Mouse (Mus musculus) stomach, embryonic 14.5 days (tissue): ENCODE measurements at regions not wholly inside any gene's neighbourhood (a gene's known extent, or its start where the extent isn't known, plus 50 kb on each side); places are given as distances from the start of the nearest gene placed in this dataset.
"Not testable (repeated sequence)": the region's sequence is repeated elsewhere in the genome, so short reads cannot be mapped to it uniquely, and the experiment has no call there.

Experiments used
- ATAC-seq: fragments of 200-750 bp; cut with Nextera tagmentation; 2 replicates; pipeline ENCODE4 v1.8.0; 2017; ENCODE audit warnings: low read depth, moderate TSS enrichment; ENCODE audit not compliant: insufficient number of reproducible peaks, insufficient read depth, low FRiP score
- H3K27ac ChIP-seq: fragments of 300-500 bp; sonication (generic); 2 replicates; pipeline ENCODE4 v1.5.1; 2014; ENCODE audit warnings: mild to moderate bottlenecking, low read length, moderate library complexity, mixed read lengths
- H3K27me3 ChIP-seq: fragments of 300-500 bp; sonication (generic); 2 replicates; pipeline ENCODE4 v1.6.1; 2014; ENCODE audit warnings: low read length, control low read depth, mixed read lengths; ENCODE audit not compliant: control insufficient read depth, insufficient read depth
- H3K36me3 ChIP-seq: fragments of 300-500 bp; sonication (generic); 2 replicates; pipeline ENCODE4 v1.6.1; 2014; ENCODE audit warnings: mild to moderate bottlenecking, control low read depth, low read length, moderate library complexity, mixed read lengths; ENCODE audit not compliant: control insufficient read depth, insufficient read depth
- H3K4me1 ChIP-seq: fragments of 300-500 bp; sonication (generic); 2 replicates; pipeline ENCODE4 v1.6.1; 2014; ENCODE audit warnings: low read length, control low read depth, mixed read lengths; ENCODE audit not compliant: control insufficient read depth, insufficient read depth
- H3K4me2 ChIP-seq: fragments of 300-500 bp; sonication (generic); replicated peaks from 2 replicates; pipeline ENCODE4 v1.6.1; 2014; ENCODE audit warnings: low read depth, low read length, control low read depth
- H3K4me3 ChIP-seq: fragments of 300-500 bp; sonication (generic); 2 replicates; pipeline ENCODE4 v1.5.1; 2014; ENCODE audit warnings: low read depth, low read length, control low read depth
- H3K9ac ChIP-seq: fragments of 300-500 bp; sonication (generic); replicated peaks from 2 replicates; pipeline ENCODE4 v1.6.1; 2014; ENCODE audit warnings: low read depth, mild to moderate bottlenecking, control low read depth, low read length, moderate library complexity, mixed read lengths
- H3K9me3 ChIP-seq: fragments of 300-500 bp; sonication (generic); 2 replicates; pipeline ENCODE4 v1.6.1; 2016; ENCODE audit warnings: low read depth, low read length, control low read depth; ENCODE audit not compliant: control insufficient read depth
- WGBS: fragments of 180-500 bp; shearing (Covaris S2); extraction: QIAGEN DNeasy Blood & Tissue Kit; methylation state at CpG from one replicate; pipeline ENCODE4 v1.1.7; 2014; 5-methylcytosine and 5-hydroxymethylcytosine counted together

- 94% methylated on average over 10 of the region's 14 CpGs for WGBS
- not testable (repeated sequence) for ATAC-seq, H3K9me3 ChIP-seq
Observed at GRCm38 (mm10) chr11:41090391-41090900, 335.3 kb upstream of the Ccng1 start.

DNA sequence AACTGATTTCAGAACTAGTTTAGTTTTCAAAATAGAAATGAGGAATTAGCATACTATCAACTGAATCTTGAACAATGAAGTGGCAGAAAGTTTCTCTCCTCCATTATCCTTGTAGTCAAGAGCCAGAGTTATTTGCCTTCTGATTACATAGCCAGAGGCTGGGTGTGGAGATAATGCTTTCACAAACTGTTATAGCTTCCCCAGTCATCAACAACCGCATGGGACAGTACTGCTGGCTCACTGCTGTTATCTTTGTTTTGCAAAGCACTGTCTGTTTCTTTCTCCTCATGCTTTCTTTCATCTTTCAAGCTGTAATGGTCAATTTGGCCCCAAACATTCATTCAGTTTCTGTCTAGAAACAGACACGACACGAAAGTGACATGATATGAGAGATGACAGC lies 308.5 kb upstream of the Ccng1 start:
- 70% methylated on average over 3 of the region's 3 CpGs for WGBS
- ATAC-seq, result no peak
- no peaks in the 10 kb centered on the region for H3K27me3 ChIP-seq

More at GRCm38 (mm10) chr11:41090391-41090900, 335.3 kb upstream of the Ccng1 start:
- not testable (repeated sequence) for H3K36me3 ChIP-seq, H3K4me3 ChIP-seq, H3K27me3 ChIP-seq, H3K4me1 ChIP-seq, H3K27ac ChIP-seq, H3K4me2 ChIP-seq, H3K9ac ChIP-seq

GRCm38 (mm10) chr11:41057796-41058195 lies 302.7 kb upstream of the Ccng1 start:
- Histone ChIP-seq H3K36me3 (no peaks in the 10 kb centered on the region), H3K4me2 (no peak overlapping the region), H3K4me3 (no peak overlapping the region), H3K27me3 (no peaks in the 10 kb centered on the region), H3K4me1 (no peaks in the 10 kb centered on the region), H3K27ac (no peak overlapping the region), H3K9ac (no peak overlapping the region), H3K9me3 (no peaks in the 10 kb centered on the region)
- no peak for ATAC-seq
- WGBS, result 64% methylated on average over 3 of the region's 3 CpGs

More for the DNA sequence above, 308.5 kb upstream of the Ccng1 start:
- H3K4me2 ChIP-seq, result no peak overlapping the region
- H3K27ac ChIP-seq, result no peak overlapping the region
- no peak overlapping the region for H3K4me3 ChIP-seq
- no peaks in the 10 kb centered on the region for H3K9me3 ChIP-seq
- H3K36me3 ChIP-seq, result no peaks in the 10 kb centered on the region
- H3K4me1 ChIP-seq, result no peaks in the 10 kb centered on the region
- H3K9ac ChIP-seq, result no peak overlapping the region

- Histone ChIP-seq H3K4me1 (no peaks in the 10 kb centered on the region), H3K4me2 (no peak overlapping the region), H3K36me3 (no peaks in the 10 kb centered on the region), H3K27ac (no peak overlapping the region), H3K9ac (no peak overlapping the region), H3K9me3 (no peaks in the 10 kb centered on the region), H3K27me3 (no peaks in the 10 kb centered on the region), H3K4me3 (no peak overlapping the region)
- WGBS, result 81% methylated on average over 2 of the region's 2 CpGs
- ATAC-seq, result no peak
Observed at GRCm38 (mm10) chr11:41030018-41030417, 274.9 kb upstream of the Ccng1 start.

DNA sequence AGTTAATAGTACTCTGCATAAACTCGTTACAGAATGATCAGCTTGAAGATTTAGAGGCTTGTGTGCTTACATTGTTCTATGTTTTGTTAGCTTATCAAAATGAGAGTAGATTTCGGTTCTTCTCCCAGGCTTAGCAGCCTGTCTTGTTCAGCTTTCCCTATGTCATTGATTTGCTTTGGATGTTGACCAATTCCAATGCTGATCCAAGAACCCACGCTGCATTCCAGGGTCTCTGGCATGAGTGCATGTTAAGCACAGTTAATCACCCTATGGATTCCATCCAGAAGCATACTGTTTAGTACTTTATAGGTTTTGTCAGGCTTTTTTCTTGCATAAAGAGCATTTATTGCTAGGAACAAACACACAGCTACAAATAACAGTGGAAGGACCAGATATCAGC lies 255.0 kb upstream of the Ccng1 start:
- Histone ChIP-seq H3K9me3 (no peaks in the 10 kb centered on the region), H3K27me3 (no peaks in the 10 kb centered on the region), H3K4me2 (no peak overlapping the region), H3K36me3 (no peaks in the 10 kb centered on the region), H3K27ac (no peak overlapping the region), H3K4me1 (no peaks in the 10 kb centered on the region), H3K4me3 (no peak overlapping the region), H3K9ac (no peak overlapping the region)
- WGBS, result 58% methylated on average over 3 of the region's 3 CpGs
- ATAC-seq, result no peak

DNA sequence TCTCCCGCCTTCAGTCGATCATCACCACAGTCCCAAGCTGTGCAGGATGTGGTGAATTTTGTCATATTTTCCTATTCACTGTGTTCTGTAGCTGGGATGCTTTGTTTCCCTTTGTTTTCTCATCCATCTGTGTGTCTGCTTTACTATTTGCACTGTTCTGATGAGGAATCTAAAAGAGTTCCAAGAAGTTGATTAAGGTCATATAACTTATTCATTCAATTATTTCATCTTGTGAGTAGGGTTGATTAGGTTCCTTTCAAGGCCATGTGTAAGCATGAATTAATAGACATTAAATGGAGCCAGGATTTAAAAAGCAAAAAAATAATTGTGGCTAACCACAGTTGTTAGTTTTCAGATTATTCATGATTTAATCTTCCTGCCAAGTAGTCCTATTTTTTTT lies 217.7 kb upstream of the Ccng1 start:
- H3K36me3 ChIP-seq, result no peaks in the 10 kb centered on the region
- no peaks in the 10 kb centered on the region for H3K4me1 ChIP-seq
- H3K9me3 ChIP-seq, result no peaks in the 10 kb centered on the region
- no peak overlapping the region for H3K9ac ChIP-seq
- H3K4me3 ChIP-seq, result no peak overlapping the region
- H3K27ac ChIP-seq, result no peak overlapping the region
- no peak overlapping the region for H3K4me2 ChIP-seq
- ATAC-seq, result no peak
- no peaks in the 10 kb centered on the region for H3K27me3 ChIP-seq
- WGBS, result 69% methylated on average over 2 of the region's 2 CpGs

DNA sequence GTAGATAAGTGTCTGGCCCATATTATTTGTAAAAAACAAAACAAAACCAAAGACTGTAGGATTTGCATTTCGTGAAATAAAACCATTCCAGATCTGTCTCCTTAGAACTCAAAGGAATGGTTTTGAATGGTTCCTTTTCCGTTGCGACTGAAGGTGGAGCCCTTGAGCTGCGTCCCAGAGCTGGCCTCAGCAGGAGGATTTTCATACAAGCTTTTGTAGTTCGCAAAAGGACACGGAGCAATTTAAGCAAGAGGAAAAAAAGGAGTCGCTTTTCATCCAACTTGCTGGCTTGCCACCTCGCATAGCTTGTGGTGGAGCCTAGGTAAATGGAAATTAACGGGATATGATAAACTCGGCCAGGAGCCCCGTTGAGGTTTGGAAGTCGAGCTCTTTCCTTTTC lies 172.1 kb upstream of the Ccng1 start:
- Histone ChIP-seq H3K9ac (no peak overlapping the region), H3K27ac (no peak overlapping the region), H3K4me2 (peak overlapping the region; percentile 28), H3K4me3 (peak overlapping the region; percentile 6; the same call in 1 of the 2 replicates), H3K36me3 (no peaks in the 10 kb centered on the region), H3K27me3 (no peaks in the 10 kb centered on the region), H3K4me1 (no peaks in the 10 kb centered on the region), H3K9me3 (no peaks in the 10 kb centered on the region)
- ATAC-seq, result no peak
- WGBS, result 5% methylated on average over 12 of the region's 12 CpGs

- Histone ChIP-seq H3K4me2 (no peak overlapping the region), H3K4me3 (no peak overlapping the region), H3K36me3 (no peaks in the 10 kb centered on the region), H3K9me3 (no peaks in the 10 kb centered on the region), H3K9ac (no peak overlapping the region), H3K4me1 (no peaks in the 10 kb centered on the region), H3K27ac (no peak overlapping the region), H3K27me3 (no peaks in the 10 kb centered on the region)
- ATAC-seq, result no peak
- 86% methylated on average over 1 of the region's 1 CpGs for WGBS
Observed at GRCm38 (mm10) chr11:40891485-40891884, 136.4 kb upstream of the Ccng1 start.

DNA sequence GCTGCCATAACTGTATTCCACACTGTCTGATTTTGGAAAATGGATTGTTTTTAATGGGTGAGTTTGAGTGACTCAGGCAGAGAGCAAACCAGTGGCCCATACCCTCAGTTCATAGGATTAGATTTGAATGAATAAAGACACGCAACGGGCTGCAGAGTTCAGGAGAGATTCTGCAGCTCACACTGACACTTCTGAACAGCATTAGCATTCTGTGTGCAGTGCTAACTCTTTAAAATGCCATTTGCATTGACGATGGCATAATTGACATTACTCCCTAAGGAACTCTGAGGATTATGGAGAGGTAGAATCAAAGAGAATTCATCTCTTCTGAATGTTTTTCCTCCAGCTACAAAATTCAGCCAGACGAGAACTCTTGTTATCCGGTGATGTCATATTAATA lies 129.4 kb upstream of the Ccng1 start:
- H3K27me3 ChIP-seq, result no peaks in the 10 kb centered on the region
- H3K4me1 ChIP-seq, result no peaks in the 10 kb centered on the region
- H3K4me2 ChIP-seq, result no peak overlapping the region
- H3K36me3 ChIP-seq, result no peaks in the 10 kb centered on the region
- H3K9ac ChIP-seq, result no peak overlapping the region
- whole genome bisulfite sequencing, result 82% methylated on average over 5 of the region's 5 CpGs
- no peak for ATAC-seq
- H3K27ac ChIP-seq, result no peak overlapping the region
- no peak overlapping the region for H3K4me3 ChIP-seq
- no peaks in the 10 kb centered on the region for H3K9me3 ChIP-seq
